Mouse (Mus musculus) megakaryocyte, adult 5-6 weeks (primary cell): ENCODE data around the gene Prkcz. TPM values are rescaled to one million over a fixed set of nuclear protein-coding genes. Genes with fewer than 3 reads are reported as not detected.

Experiments used
- ATAC-seq: 2 replicates; pipeline ENCODE4 v1.8.0; 2016; ENCODE audit warnings: mild to moderate bottlenecking, inconsistent platforms; ENCODE audit not compliant: poor library complexity, severe bottlenecking
- total RNA-seq, 2 experiments: library from RNA; stranded (forward) in 1 of 2; stranded (reverse) in 1 of 2; fragments of 153-499, 151-499 nt in 1 of 2; fragments of 221-1000, 200-1000 nt in 1 of 2; gene quantifications; 2 replicates each; pipeline versions ENCODE4 v1.2.3 to v1.2.4; 2015 to 2017

Prkcz gene
- total RNA-seq, 2 experiments from 2014 or later = 0.18 TPM; not detected in 1

GRCm38 (mm10) chr4:155318266-155318665, 42.9 kb downstream of the Prkcz start:
- peak; percentile 78 for ATAC-seq

GRCm38 (mm10) chr4:155315031-155315430, 46.1 kb downstream of the Prkcz start:
- ATAC-seq = no peak

GRCm38 (mm10) chr4:155308679-155309078, 52.5 kb downstream of the Prkcz start:
- ATAC-seq = no peak

- peak; percentile 87 for ATAC-seq
Observed at GRCm38 (mm10) chr4:155308068-155308467, 53.1 kb downstream of the Prkcz start.

- 0 out of 2 replicates have a peak, but pooled peaks have one; percentile 15 for ATAC-seq
Observed at GRCm38 (mm10) chr4:155307591-155307990, 53.6 kb downstream of the Prkcz start.

- ATAC-seq = no peak
Observed at GRCm38 (mm10) chr4:155306356-155307242, 54.6 kb downstream of the Prkcz start.

GRCm38 (mm10) chr4:155305531-155306031, 55.6 kb downstream of the Prkcz start:
- no peak for ATAC-seq

GRCm38 (mm10) chr4:155304508-155305096, 56.6 kb downstream of the Prkcz start:
- no peak for ATAC-seq

- ATAC-seq = no peak
Observed at GRCm38 (mm10) chr4:155301965-155302364, 59.2 kb downstream of the Prkcz start.

GRCm38 (mm10) chr4:155301098-155301447, 60.1 kb downstream of the Prkcz start:
- ATAC-seq = no peak

- ATAC-seq = no peak
Observed at GRCm38 (mm10) chr4:155300421-155301097, 60.6 kb downstream of the Prkcz start.

GRCm38 (mm10) chr4:155298826-155299225, 62.3 kb downstream of the Prkcz start:
- no peak for ATAC-seq

- no peak for ATAC-seq
Observed at GRCm38 (mm10) chr4:155297057-155297456, 64.1 kb downstream of the Prkcz start.

GRCm38 (mm10) chr4:155295996-155296395, 65.2 kb downstream of the Prkcz start:
- ATAC-seq = no peak

GRCm38 (mm10) chr4:155295026-155295590, 66.1 kb downstream of the Prkcz start:
- ATAC-seq = no peak

GRCm38 (mm10) chr4:155294381-155294780, 66.8 kb downstream of the Prkcz start:
- ATAC-seq = no peak

GRCm38 (mm10) chr4:155292863-155293262, 68.3 kb downstream of the Prkcz start:
- ATAC-seq = no peak

GRCm38 (mm10) chr4:155290045-155290444, 71.1 kb downstream of the Prkcz start:
- no peak for ATAC-seq

GRCm38 (mm10) chr4:155288586-155288985, 72.6 kb downstream of the Prkcz start:
- no peak for ATAC-seq

- ATAC-seq = no peak
Observed at GRCm38 (mm10) chr4:155287713-155288112, 73.4 kb downstream of the Prkcz start.

- no peak for ATAC-seq
Observed at GRCm38 (mm10) chr4:155286090-155286489, 75.1 kb downstream of the Prkcz start.
